Mouse (Mus musculus): Measurements from ENCODE around the gene Gm21190. TPM values are rescaled to one million over a fixed set of nuclear protein-coding genes. Genes with fewer than 3 reads are reported as not detected.
"Not testable (repeated sequence)": the region's sequence is repeated elsewhere in the genome, so short reads cannot be mapped to it uniquely, and the experiment has no call there.

Gene Gm21190
- not detected for total RNA-seq (2021)

GRCm38 (mm10) chr5:15529122-15529521 lies at the start of gene Gm21190:
Gm21190 (minus strand) TSS chr5:15529222.
- DNase-seq (ENCODE audit: extremely low spot score in 1 of 2, low spot score in 1 of 2) = not testable (repeated sequence)

GRCm38 (mm10) chr5:15577033-15577432 lies 48.0 kb upstream of the Gm21190 start, which contains the start of gene Gm21083:
Gm21083 (plus strand) TSS chr5:15577333.
- DNase-seq (ENCODE audit: extremely low spot score in 1 of 2, low spot score in 1 of 2) = not testable (repeated sequence)

GRCm38 (mm10) chr5:15573735-15574134 lies 44.7 kb upstream of the Gm21190 start:
- DNase-seq (ENCODE audit: extremely low spot score in 1 of 2, low spot score in 1 of 2) = not testable (repeated sequence)

GRCm38 (mm10) chr5:15561425-15562264 lies 32.6 kb upstream of the Gm21190 start:
- not testable (repeated sequence) for DNase-seq (ENCODE audit: extremely low spot score in 1 of 2, low spot score in 1 of 2)

- DNase-seq (ENCODE audit: extremely low spot score in 1 of 2, low spot score in 1 of 2) = not testable (repeated sequence)
These were observed 29.6 kb upstream of the Gm21190 start for GRCm38 (mm10) chr5:15558654-15559053.

- DNase-seq (ENCODE audit: extremely low spot score in 1 of 2, low spot score in 1 of 2) = peak in 1 of 2 experiments; percentile 6
These were observed 20.6 kb upstream of the Gm21190 start for GRCm38 (mm10) chr5:15549606-15550005.

- DNase-seq (ENCODE audit: extremely low spot score in 1 of 2, low spot score in 1 of 2) = not testable (repeated sequence)
These were observed 20.1 kb upstream of the Gm21190 start for GRCm38 (mm10) chr5:15549134-15549533.

- not testable (repeated sequence) for DNase-seq (ENCODE audit: extremely low spot score in 1 of 2, low spot score in 1 of 2)
These were observed 19.6 kb upstream of the Gm21190 start for GRCm38 (mm10) chr5:15548642-15549041.

- peak in 1 of 2 experiments; percentile 20 for DNase-seq (ENCODE audit: extremely low spot score in 1 of 2, low spot score in 1 of 2)
These were observed 6.6 kb downstream of the Gm21190 start for GRCm38 (mm10) chr5:15522470-15522869.

- not testable (repeated sequence) for DNase-seq (ENCODE audit: extremely low spot score in 1 of 2, low spot score in 1 of 2)
These were observed 7.0 kb downstream of the Gm21190 start for GRCm38 (mm10) chr5:15522028-15522427.

- peak in 1 of 2 experiments; percentile 33 for DNase-seq (ENCODE audit: extremely low spot score in 1 of 2, low spot score in 1 of 2)
These were observed 8.6 kb downstream of the Gm21190 start for GRCm38 (mm10) chr5:15520418-15520817.

- not testable (repeated sequence) for DNase-seq (ENCODE audit: extremely low spot score in 1 of 2, low spot score in 1 of 2)
These were observed 11.9 kb downstream of the Gm21190 start for GRCm38 (mm10) chr5:15517150-15517549.

- not testable (repeated sequence) for DNase-seq (ENCODE audit: extremely low spot score in 1 of 2, low spot score in 1 of 2)
These were observed 16.8 kb downstream of the Gm21190 start for GRCm38 (mm10) chr5:15512236-15512635.

- DNase-seq (ENCODE audit: extremely low spot score in 1 of 2, low spot score in 1 of 2) = not testable (repeated sequence)
These were observed 19.1 kb downstream of the Gm21190 start for GRCm38 (mm10) chr5:15509911-15510310.

- DNase-seq (ENCODE audit: extremely low spot score in 1 of 2, low spot score in 1 of 2) = not testable (repeated sequence)
These were observed 20.3 kb downstream of the Gm21190 start for GRCm38 (mm10) chr5:15508460-15509451.

- not testable (repeated sequence) for DNase-seq (ENCODE audit: extremely low spot score in 1 of 2, low spot score in 1 of 2)
These were observed 21.1 kb downstream of the Gm21190 start for GRCm38 (mm10) chr5:15507757-15508459.

GRCm38 (mm10) chr5:15507309-15507619 lies 21.8 kb downstream of the Gm21190 start:
- no peak for DNase-seq (ENCODE audit: extremely low spot score in 1 of 2, low spot score in 1 of 2)

GRCm38 (mm10) chr5:15506575-15507308 lies 22.3 kb downstream of the Gm21190 start:
- DNase-seq (ENCODE audit: extremely low spot score in 1 of 2, low spot score in 1 of 2) = peak in 1 of 2 experiments; percentile 46

GRCm38 (mm10) chr5:15498774-15499400 lies 30.1 kb downstream of the Gm21190 start:
- peak; percentile 19 to 55 for DNase-seq (ENCODE audit: extremely low spot score in 1 of 2, low spot score in 1 of 2)
